Mouse (Mus musculus) adrenal gland, postnatal 25 days (tissue): ENCODE measurements around the gene Clic1. TPM values are rescaled to one million over a fixed set of nuclear protein-coding genes. Genes with fewer than 3 reads are reported as not detected.
"Not testable (repeated sequence)": the region's sequence is repeated elsewhere in the genome, so short reads cannot be mapped to it uniquely, and the experiment has no call there.

ENCODE experiments used
- DNase-seq: peaks from one replicate; pipeline ENCODE4 v3.0.0; 2021; ENCODE audit warnings: mixed read lengths
- total RNA-seq: library from RNA; stranded (reverse); gene quantifications from 2 replicates; pipeline ENCODE4 v1.2.3, GENCODE M21; 2021

Clic1 gene
- total RNA-seq, 1 experiment from 2014 or later: 90.5 TPM

GRCm38 (mm10) chr17:35021163-35021808 lies 28.5 kb upstream of the Clic1 start:
- DNase-seq: peak; percentile 92

GRCm38 (mm10) chr17:35021842-35022477 lies 27.8 kb upstream of the Clic1 start:
- DNase-seq: no peak

GRCm38 (mm10) chr17:35022541-35023060 lies 27.2 kb upstream of the Clic1 start:
- no peak for DNase-seq

- DNase-seq: no peak
Measured at GRCm38 (mm10) chr17:35023221-35023620, 26.5 kb upstream of the Clic1 start.

GRCm38 (mm10) chr17:35023756-35024155 lies 26.0 kb upstream of the Clic1 start:
- DNase-seq: no peak

GRCm38 (mm10) chr17:35024261-35024660 lies 25.5 kb upstream of the Clic1 start:
- no peak for DNase-seq

GRCm38 (mm10) chr17:35024691-35025488 lies 24.9 kb upstream of the Clic1 start:
- DNase-seq: no peak

GRCm38 (mm10) chr17:35026206-35026605 lies 23.6 kb upstream of the Clic1 start:
- DNase-seq: no peak

- no peak for DNase-seq
Measured at GRCm38 (mm10) chr17:35027277-35028068, 22.3 kb upstream of the Clic1 start, which contains the start of gene Sapcd1. Gene Sapcd1, minus strand, starts transcription at chr17:35028016.

- DNase-seq: no peak
Measured at GRCm38 (mm10) chr17:35028315-35028714, 21.5 kb upstream of the Clic1 start.

GRCm38 (mm10) chr17:35029691-35030532 lies 19.9 kb upstream of the Clic1 start:
- no peak for DNase-seq

GRCm38 (mm10) chr17:35031272-35031671 lies 18.5 kb upstream of the Clic1 start:
- DNase-seq: no peak

- DNase-seq: no peak
Measured at GRCm38 (mm10) chr17:35031880-35032279, 17.9 kb upstream of the Clic1 start.

- no peak for DNase-seq
Measured at GRCm38 (mm10) chr17:35032323-35032870, 17.4 kb upstream of the Clic1 start.

GRCm38 (mm10) chr17:35033703-35034102 lies 16.1 kb upstream of the Clic1 start:
- not testable (repeated sequence) for DNase-seq

- no peak for DNase-seq
Measured at GRCm38 (mm10) chr17:35034896-35035295, 14.9 kb upstream of the Clic1 start.

- no peak for DNase-seq
Measured at GRCm38 (mm10) chr17:35039121-35039873, 10.5 kb upstream of the Clic1 start.

GRCm38 (mm10) chr17:35043794-35044193 lies 6.0 kb upstream of the Clic1 start:
- DNase-seq: no peak

- DNase-seq: no peak
Measured at GRCm38 (mm10) chr17:35044904-35045806, 4.6 kb upstream of the Clic1 start.
